Mouse (Mus musculus) hindbrain, embryonic 16.5 days (tissue): ENCODE data around the gene Tph1. TPM values are rescaled to one million over a fixed set of nuclear protein-coding genes. Genes with fewer than 3 reads are reported as not detected.
A peak's percentile ranks its signal among the peaks of the same experiment; 100 is the strongest.

ENCODE experiments used
- ATAC-seq: fragments of 200-750 bp; cut with Nextera tagmentation; 2 replicates; pipeline ENCODE4 v1.8.0; 2017; ENCODE audit warnings: moderate TSS enrichment, moderate library complexity
- H3K27ac ChIP-seq: fragments of 300-500 bp; sonication (generic); 2 replicates; pipeline ENCODE4 v1.5.1; 2014; ENCODE audit warnings: low read depth, mild to moderate bottlenecking, control low read depth, low read length, moderate library complexity
- H3K27me3 ChIP-seq: fragments of 300-500 bp; sonication (generic); replicated peaks from 2 replicates; pipeline ENCODE4 v1.6.1; 2014; ENCODE audit warnings: low read length; ENCODE audit not compliant: control insufficient read depth, insufficient read depth
- H3K36me3 ChIP-seq: fragments of 300-500 bp; sonication (generic); 2 replicates; pipeline ENCODE4 v1.6.1; 2014; ENCODE audit warnings: mild to moderate bottlenecking, low read length, moderate library complexity, mixed read lengths; ENCODE audit not compliant: control insufficient read depth, insufficient read depth
- H3K4me1 ChIP-seq: fragments of 300-500 bp; sonication (generic); 2 replicates; pipeline ENCODE4 v1.6.1; 2014; ENCODE audit warnings: low read depth, low read length; ENCODE audit not compliant: control insufficient read depth, insufficient read depth
- H3K4me2 ChIP-seq: fragments of 300-500 bp; sonication (generic); 2 replicates; pipeline ENCODE4 v1.6.1; 2014; ENCODE audit warnings: mild to moderate bottlenecking, low read length, control low read depth, moderate library complexity
- H3K4me3 ChIP-seq: fragments of 300-500 bp; sonication (generic); 2 replicates; pipeline ENCODE4 v1.5.1; 2014; ENCODE audit warnings: mild to moderate bottlenecking, low read length, control low read depth, moderate library complexity
- H3K9ac ChIP-seq: fragments of 300-500 bp; sonication (generic); 2 replicates; pipeline ENCODE4 v1.6.1; 2014; ENCODE audit warnings: low read depth, mild to moderate bottlenecking, control low read depth, low read length, moderate library complexity
- H3K9me3 ChIP-seq: fragments of 300-500 bp; sonication (generic); 2 replicates; pipeline ENCODE4 v1.6.1; 2014; ENCODE audit warnings: mild to moderate bottlenecking, low read length, moderate library complexity; ENCODE audit not compliant: control insufficient read depth
- WGBS: fragments of 180-500 bp; shearing (Covaris S2); extraction: QIAGEN DNeasy Blood & Tissue Kit; methylation state at CpG from one replicate; pipeline ENCODE4 v1.1.7; 2014; 5-methylcytosine and 5-hydroxymethylcytosine counted together
- polyA plus RNA-seq: library from polyadenylated mRNA; unstranded; fragments of >200 nt; fragmentation: Nextera tagmentation; extraction: Ambion mirVana; gene quantifications from 2 replicates; pipeline ENCODE4 v1.2.1, GENCODE M21; 2015

Tph1 gene
- polyA plus RNA-seq, 1 experiment from 2014 or later: 1.2 TPM

DNA sequence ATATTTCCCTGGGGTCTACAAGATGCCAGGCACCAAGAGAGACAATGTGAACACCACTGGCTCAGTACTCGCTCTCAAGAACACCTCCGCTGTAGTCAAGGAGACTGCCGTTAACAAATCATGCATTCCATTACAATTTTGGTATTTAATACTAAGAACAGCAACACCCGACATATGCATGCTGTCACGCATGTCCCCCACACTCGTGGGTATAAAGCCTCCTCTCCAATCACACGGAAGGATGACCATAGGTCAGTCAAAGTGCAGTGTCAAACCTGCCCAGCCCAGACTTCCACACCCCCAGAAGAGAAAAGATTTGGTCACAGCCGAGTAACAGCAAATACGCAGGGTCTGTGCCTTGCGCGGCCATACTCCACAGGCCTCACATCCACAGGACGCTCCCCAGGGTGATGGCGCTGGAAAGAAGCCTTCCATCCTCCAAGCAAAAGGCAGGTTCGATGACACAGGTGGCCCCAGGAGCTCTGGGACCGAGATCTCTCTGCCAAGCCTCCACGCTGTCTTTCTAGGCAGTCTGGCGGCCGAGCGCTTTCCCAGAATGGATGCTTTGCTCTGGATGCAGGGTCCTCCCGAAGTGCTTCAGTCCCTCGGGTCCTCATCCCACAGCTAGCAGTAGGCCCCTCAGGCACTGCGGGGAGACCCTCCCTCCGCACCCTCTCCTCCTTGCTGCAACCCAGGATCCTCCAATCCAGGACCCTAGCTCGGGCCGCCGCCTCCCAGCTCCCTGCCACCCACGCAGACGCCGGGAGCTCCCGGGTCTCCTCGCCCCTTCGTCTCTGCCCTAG is 33.2 kb downstream of the Tph1 start:
- Histone ChIP-seq H3K4me1 (peaks cover 7% of the 10 kb centered on the region), H3K4me2 (peak overlapping the region; percentile 92), H3K27ac (peak overlapping the region; percentile 87), H3K9me3 (no peaks in the 10 kb centered on the region), H3K4me3 (peak overlapping the region; percentile 74), H3K27me3 (no peaks in the 10 kb centered on the region), H3K36me3 (peaks cover 4% of the 10 kb centered on the region), H3K9ac (peak overlapping the region; percentile 80)
- peak; percentile 38 for ATAC-seq
- 5% methylated on average over 32 of the region's 32 CpGs for WGBS

DNA sequence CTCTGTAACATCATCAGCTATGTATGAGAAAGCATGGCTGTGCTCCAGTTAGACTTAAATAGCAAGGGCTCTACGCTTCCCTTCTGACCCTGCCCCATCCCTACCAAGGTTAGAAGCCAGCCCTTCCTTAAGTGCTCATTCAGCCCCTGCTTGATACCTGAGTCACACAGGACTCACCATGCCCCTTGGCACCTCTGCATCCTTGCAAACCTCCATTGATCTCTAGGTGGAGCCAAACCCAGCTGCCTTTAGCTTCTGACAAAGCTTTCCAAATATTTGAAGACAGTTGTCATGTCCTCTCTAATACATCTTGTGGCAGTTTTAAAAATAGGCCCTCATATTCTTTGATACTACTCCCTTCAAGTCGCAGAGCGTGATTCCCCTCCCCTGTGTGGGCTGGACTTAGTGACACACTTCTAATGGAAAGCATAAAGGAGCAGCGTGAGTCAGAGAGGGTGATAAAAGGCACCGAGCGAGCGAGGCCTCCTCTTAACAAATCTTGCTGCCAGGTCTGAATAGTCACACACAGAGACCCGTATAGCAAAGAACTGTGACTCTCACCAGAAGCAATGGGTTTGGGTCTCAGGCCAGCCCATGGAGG is 43.9 kb downstream of the Tph1 start:
- peaks cover 20% of the 10 kb centered on the region for H3K36me3 ChIP-seq
- no peak overlapping the region for H3K27ac ChIP-seq
- no peak overlapping the region for H3K4me2 ChIP-seq
- no peak overlapping the region; the same call in 1 of the 2 replicates for H3K9ac ChIP-seq
- no peaks in the 10 kb centered on the region for H3K4me1 ChIP-seq
- no peak for ATAC-seq
- no peaks in the 10 kb centered on the region for H3K9me3 ChIP-seq
- H3K4me3 ChIP-seq: no peak overlapping the region
- WGBS: 40% methylated on average over 8 of the region's 8 CpGs
- H3K27me3 ChIP-seq: no peaks in the 10 kb centered on the region

DNA sequence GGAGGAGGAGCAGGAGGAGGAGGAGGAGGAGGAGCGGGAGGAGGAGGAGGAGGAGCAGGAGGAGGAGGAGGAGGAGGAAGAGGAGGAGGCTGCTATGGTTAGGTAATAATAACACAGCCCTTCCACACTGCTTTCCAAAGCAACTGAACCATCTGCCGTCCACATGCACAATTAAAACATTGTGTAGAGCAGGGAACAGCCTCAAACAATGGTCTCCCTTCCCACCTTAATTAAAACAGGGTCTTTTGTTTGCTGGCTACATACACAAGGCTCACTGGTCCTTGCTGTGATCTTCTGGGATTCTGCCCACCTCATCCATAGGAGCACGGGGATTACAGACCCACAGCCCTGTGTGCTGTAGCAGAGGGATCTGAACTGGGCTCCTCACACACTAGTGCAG is 48.4 kb downstream of the Tph1 start:
- WGBS: 44% methylated on average over 2 of the region's 3 CpGs
- no peak overlapping the region for H3K4me2 ChIP-seq
- no peak for ATAC-seq
- no peak overlapping the region for H3K9ac ChIP-seq
- H3K4me1 ChIP-seq: no peaks in the 10 kb centered on the region
- no peak overlapping the region for H3K27ac ChIP-seq
- H3K36me3 ChIP-seq: peaks cover 20% of the 10 kb centered on the region
- H3K9me3 ChIP-seq: no peaks in the 10 kb centered on the region
- H3K27me3 ChIP-seq: no peaks in the 10 kb centered on the region
- no peak overlapping the region for H3K4me3 ChIP-seq

DNA sequence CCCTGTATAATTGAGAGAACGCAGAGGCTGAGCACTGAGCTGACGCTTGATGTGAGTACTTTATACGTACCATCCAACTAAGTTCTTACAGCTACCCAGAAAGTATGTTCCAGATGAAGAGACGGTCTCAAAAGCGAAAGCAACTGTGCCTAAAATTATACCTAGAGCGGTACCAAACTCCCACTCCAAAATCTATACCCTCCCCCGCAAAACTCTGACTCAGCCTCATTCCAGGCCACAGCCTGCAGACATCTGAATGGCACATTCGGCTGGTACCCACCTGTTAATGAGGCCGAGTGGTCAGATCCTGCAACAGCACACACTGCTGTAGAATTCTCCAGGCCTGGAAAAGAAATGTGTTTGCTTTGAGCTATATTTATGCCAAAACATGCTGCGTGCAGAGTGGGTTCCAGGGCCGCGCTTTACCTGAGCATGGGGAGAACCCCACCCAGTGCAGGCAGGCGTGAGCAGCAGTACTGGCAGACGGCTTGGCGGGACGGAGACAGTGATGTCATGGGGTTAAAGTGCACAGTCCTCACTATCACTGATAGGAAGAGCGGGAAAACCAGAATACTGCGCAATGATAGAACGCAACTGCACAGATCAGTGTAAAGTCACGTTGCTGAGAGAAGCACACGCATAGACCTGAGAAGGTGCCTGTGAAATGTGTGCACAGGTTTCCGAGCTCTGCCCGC is 53.8 kb downstream of the Tph1 start:
- 95% methylated on average over 23 of the region's 23 CpGs for WGBS
- H3K27ac ChIP-seq: no peak overlapping the region
- no peaks in the 10 kb centered on the region for H3K4me1 ChIP-seq
- H3K36me3 ChIP-seq: peaks cover 26% of the 10 kb centered on the region
- H3K4me3 ChIP-seq: no peak overlapping the region
- H3K9ac ChIP-seq: no peak overlapping the region
- no peaks in the 10 kb centered on the region for H3K9me3 ChIP-seq
- no peaks in the 10 kb centered on the region for H3K27me3 ChIP-seq
- ATAC-seq: no peak
- no peak overlapping the region for H3K4me2 ChIP-seq

DNA sequence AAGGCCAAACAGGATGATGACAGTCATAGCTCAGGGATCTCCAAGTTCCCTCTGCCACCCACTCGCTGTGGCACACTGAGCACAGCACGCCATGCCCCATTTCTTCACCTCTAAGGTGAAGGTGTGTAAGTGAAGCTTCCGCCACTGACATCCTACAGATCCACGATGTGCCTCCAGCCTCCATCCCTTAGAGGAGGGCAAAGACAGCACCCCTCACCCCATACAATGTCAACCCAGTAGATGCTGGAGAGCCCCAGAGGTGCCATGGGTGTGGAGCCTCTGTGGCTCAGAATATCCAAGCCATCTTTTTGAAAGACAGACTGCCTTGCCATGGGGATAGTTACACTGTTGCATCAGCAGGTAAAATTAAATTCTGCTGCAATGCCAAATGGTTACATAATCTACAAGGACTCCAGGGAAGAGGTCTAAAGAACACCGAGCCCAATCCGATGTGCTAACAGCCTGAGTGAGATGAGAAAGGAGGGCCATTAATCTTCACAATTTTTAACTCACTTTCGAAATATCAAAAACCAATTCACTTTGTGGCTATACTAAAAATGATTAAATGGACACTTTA is 55.8 kb downstream of the Tph1 start:
- Histone ChIP-seq H3K27me3 (no peaks in the 10 kb centered on the region), H3K27ac (no peak overlapping the region), H3K9me3 (no peaks in the 10 kb centered on the region), H3K4me2 (no peak overlapping the region), H3K9ac (no peak overlapping the region), H3K36me3 (peaks cover 27% of the 10 kb centered on the region), H3K4me3 (no peak overlapping the region), H3K4me1 (no peaks in the 10 kb centered on the region)
- 94% methylated on average over 7 of the region's 7 CpGs for WGBS
- ATAC-seq: no peak

DNA sequence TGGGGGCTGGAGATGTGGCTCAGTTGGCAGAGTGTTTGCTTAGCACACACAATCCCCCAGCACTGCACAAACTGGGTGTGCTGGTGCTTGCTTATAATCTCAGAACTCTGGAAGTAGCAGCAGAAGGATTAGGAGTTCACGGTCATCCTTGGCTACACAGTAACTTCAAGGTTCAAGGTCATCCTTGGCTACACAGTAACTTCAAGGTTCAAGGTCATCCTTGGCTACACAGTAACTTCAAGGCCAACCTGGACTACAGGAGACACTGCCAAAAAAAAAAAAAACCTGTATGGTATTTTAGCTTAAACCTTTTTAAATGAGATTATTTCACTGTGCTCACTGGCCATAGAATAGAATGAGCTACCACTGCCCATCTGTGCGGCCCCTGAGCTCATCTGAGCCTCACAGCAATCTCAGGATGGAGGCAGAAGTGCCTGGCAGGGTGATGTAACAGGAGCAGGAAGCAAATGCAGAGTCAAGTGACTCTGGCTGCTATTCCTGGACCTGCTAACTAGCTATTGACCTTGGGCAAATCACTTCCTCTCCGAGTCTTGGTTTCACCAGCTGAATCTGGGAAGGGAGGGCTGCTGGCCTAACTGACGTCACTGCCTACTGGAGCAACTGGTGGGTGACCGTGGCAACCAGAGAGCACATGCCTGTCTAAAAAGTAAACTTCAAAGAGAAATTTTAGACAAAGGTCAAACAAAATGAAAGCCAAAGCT is 56.9 kb downstream of the Tph1 start:
- no peak overlapping the region for H3K9ac ChIP-seq
- no peaks in the 10 kb centered on the region for H3K27me3 ChIP-seq
- H3K27ac ChIP-seq: no peak overlapping the region
- H3K4me1 ChIP-seq: no peaks in the 10 kb centered on the region
- ATAC-seq: no peak
- WGBS: 76% methylated on average over 5 of the region's 5 CpGs
- peaks cover 19% of the 10 kb centered on the region for H3K36me3 ChIP-seq
- H3K4me2 ChIP-seq: no peak overlapping the region
- H3K9me3 ChIP-seq: no peaks in the 10 kb centered on the region
- no peak overlapping the region for H3K4me3 ChIP-seq

DNA sequence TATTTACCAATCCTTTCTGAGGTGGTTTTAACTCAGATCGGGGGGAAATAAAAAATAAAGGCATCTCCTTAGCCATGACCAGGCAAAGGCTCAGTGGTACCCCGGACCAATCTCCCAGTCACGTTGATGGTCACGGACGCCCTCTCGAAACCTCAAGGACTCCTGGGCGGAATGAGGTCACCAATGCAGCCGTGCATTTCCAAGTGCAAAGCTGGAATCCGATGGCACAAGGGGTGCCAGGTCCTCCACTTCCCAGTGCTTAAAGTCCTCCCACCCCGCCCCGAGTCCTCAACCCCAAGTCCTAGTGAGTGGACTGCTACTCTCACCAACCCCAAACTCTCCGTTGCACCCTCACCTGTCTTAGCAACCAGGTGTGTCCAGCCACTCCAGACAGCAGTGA is 58.1 kb downstream of the Tph1 start:
- no peak for ATAC-seq
- H3K4me3 ChIP-seq: no peak overlapping the region
- H3K4me1 ChIP-seq: no peaks in the 10 kb centered on the region
- WGBS: 94% methylated on average over 12 of the region's 12 CpGs
- H3K27me3 ChIP-seq: no peaks in the 10 kb centered on the region
- peaks cover 17% of the 10 kb centered on the region for H3K36me3 ChIP-seq
- H3K9me3 ChIP-seq: no peaks in the 10 kb centered on the region
- no peak overlapping the region for H3K4me2 ChIP-seq
- no peak overlapping the region for H3K27ac ChIP-seq
- no peak overlapping the region for H3K9ac ChIP-seq

DNA sequence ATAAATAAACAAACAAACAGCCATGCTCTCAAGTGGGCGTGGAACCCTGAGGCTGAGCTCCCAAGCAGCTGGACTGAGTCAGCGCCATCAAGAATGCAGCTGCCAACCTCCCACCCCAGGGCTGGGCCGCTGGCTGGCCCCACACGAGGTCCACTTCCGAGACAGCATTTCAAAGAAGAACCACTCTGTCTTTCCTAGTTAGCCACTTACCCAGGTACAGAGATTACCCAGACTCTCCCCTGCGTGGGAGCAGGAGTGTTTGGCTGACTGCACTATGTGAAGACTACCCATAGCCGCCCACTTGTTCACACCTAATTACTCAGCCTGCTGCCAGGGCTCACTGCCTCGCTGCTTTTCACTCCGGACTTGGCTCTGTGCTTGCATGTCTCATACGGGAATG is 59.2 kb downstream of the Tph1 start:
- Histone ChIP-seq H3K4me1 (no peaks in the 10 kb centered on the region), H3K27ac (no peak overlapping the region), H3K36me3 (peaks cover 14% of the 10 kb centered on the region), H3K4me3 (no peak overlapping the region), H3K27me3 (no peaks in the 10 kb centered on the region), H3K9ac (no peak overlapping the region), H3K4me2 (no peak overlapping the region), H3K9me3 (no peaks in the 10 kb centered on the region)
- WGBS: 71% methylated on average over 10 of the region's 10 CpGs
- ATAC-seq: no peak
